Mouse (Mus musculus): ENCODE results near the gene Rnaseh2a.

GRCm38 (mm10) chr8:84908421-84909161 is 61.0 kb downstream of the Rnaseh2a start, which contains the start of gene Dnase2a:
- TF ChIP-seq CTCF (IDR thresholded peaks at IDR 0.05; ENCODE audit: low read depth): no peak
- TF ChIP-seq EP300 (IDR thresholded peaks at IDR 0.05; ENCODE audit: low read depth): no peak

Measured in heart, postnatal 0 days (tissue).